Mouse (Mus musculus) brain, embryonic 14.5 days (tissue): ENCODE measurements around the gene Wdfy2. TPM values are rescaled to one million over a fixed set of nuclear protein-coding genes. Genes with fewer than 3 reads are reported as not detected.

Experiments used
- DNase-seq: peaks from one replicate; pipeline ENCODE4 v3.0.0-alpha.2; 2011; ENCODE audit warnings: low read depth
- CTCF ChIP-seq: fragments of 200-500 bp; IDR thresholded peaks from 2 replicates; pipeline ENCODE4 v1.5.1; 2012; ENCODE audit warnings: inconsistent platforms, mild to moderate bottlenecking, moderate library complexity, borderline replicate concordance; ENCODE audit not compliant: insufficient read depth, insufficient read length; ENCODE audit errors: extremely low read depth
- POLR2A ChIP-seq: fragments of 200-500 bp; IDR thresholded peaks from 2 replicates; pipeline ENCODE4 v1.6.1; 2012; ENCODE audit warnings: mild to moderate bottlenecking, inconsistent platforms, borderline replicate concordance; ENCODE audit not compliant: poor library complexity, insufficient read depth, insufficient read length, severe bottlenecking; ENCODE audit errors: extremely low read depth
- polyA plus RNA-seq: library from polyadenylated mRNA; depleted of rRNA; stranded (reverse); fragments of >200 nt; gene quantifications from 2 replicates; pipeline ENCODE4 v1.2.3, GENCODE M21; 2012

Wdfy2 gene
- polyA plus RNA-seq, 1 experiment = 15.4 TPM

DNA sequence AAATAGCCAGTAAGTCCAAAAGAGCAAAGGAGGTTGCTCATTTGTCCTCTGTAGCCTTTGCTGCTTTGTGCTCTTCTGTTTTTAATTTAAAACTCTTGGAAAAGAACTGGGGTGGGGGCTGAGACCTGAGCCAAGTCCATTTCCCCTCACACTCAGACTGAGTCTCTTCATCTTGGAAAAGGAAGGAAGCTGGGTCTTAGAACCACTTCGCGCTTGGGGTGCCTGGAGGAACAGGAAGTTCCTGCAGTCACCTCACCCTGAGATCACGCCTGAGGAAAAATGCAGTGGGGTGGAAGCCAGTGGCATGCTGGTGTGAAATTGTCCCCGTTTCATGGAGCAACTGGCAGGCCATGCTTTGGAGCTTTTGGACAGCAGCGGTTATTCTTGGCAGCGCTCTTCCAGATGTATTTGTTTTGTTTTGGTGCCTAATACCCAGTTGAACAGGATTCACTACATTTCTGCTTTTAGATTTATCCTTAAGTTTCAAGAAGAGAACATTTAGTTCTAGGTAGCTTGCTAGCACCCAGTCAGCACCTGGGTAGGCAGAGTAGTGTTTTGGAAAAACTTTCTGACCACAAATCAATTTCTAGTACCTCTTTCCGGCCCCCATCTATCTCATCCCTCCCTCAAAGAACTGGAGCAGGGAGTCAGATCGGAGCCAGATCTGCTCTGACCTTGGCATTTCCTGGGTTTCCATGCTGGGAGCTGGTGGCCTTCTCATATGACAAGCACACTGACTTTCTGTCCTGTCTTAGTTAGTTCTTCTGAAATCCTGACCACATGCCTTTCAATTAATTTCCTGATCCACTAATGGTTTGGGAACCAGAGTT is 7.7 kb downstream of the Wdfy2 start:
- no peak for TF ChIP-seq CTCF
- no peak for TF ChIP-seq POLR2A
- no peak for DNase-seq

DNA sequence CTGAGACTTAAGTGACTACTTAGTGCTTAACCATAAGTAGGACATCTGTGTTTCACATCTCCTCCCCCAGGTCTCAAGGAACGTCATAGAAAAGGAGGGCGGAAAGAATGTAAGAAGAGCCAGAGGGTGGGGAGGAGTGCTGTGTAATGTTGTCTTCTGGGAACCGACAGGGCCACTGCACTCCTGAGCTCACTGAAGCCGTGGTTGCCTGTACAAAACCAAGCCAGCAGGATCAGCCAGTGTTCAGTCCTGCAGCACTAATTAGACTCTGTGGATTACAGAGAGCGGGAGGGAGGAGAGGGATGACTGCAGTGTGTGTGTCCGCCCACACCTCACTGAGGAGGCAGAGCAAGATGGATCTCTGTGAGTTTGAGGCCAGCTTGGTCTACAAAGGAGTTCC is 13.5 kb downstream of the Wdfy2 start:
- peak; percentile 75 for DNase-seq
- no peak for TF ChIP-seq CTCF
- TF ChIP-seq POLR2A = no peak

DNA sequence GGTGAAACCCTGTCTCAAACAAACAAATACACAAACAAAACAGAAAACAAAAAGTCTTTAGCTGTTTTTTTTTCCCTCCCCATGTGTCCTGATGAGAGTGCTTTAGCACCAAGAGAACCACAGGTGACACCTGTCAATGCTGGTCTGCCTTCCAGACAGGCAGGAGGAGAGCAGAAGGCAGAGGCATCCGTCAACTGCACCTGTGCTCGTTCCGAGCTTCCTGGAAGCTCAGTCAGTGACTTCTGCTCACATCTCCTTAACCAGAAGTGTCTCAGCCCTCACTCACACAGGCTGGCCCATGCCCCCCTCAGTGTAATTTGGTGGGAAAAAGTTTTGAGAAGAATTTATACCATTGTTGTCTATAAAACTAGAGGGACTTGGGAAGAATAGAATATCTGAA is 15.4 kb downstream of the Wdfy2 start:
- no peak for DNase-seq
- TF ChIP-seq POLR2A = no peak
- no peak for TF ChIP-seq CTCF

DNA sequence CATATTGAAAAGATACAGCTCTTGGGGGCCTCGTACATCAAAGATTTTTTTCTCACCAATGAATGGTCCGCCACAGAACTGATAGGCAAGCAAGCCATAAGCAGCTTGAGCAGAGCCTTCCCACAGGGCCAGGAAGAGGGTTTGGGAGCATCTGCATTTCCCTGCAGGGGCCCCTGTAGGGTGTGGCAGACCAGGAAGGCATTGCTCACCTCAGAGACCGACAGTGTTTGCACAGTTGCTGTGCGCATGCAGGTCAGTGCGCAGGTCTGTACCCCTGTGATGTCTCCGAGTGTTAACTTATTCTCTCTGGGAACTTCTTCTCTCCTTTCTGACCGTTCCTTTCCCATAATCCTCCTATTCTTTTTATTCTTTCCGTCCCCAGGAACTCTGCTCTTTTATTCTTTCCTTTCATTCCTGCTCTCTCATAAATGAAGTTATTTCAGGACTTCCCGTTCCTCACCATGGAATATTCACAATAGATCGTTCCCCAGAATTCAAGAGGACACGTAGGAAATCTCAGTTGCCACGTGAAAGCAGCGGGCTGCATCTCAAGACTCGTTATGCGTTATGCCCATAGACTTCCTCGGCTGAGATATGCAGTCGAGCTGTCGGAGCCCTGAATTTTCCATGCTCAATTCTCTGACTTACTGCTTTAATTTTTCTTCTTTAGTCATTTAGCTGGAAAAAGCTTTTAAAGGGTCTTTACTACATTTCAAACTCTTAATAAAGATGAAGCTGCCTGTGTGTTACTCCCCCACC is 17.8 kb downstream of the Wdfy2 start:
- DNase-seq = peak; percentile 30
- TF ChIP-seq POLR2A (no peak), CTCF (no peak)

DNA sequence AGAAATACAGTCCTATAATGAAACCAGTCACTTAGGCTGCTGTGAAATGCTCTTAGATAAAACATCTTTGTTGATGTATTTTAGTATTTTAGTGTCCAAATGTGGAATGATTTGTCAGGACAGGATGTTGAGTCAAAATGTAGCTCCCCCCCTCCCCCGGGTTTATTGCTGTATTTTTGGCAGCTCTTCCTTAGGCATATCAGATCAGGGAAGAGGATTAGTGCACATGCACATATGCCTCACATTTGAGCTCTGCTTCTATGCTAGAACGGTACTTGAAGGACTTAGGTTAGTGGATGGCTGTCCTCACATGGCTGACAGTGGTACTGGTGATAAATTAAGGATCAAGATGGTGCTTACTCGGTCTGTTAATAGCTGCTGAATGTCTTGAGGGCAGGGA is 18.4 kb downstream of the Wdfy2 start:
- DNase-seq = peak; percentile 26
- TF ChIP-seq POLR2A = no peak
- no peak for TF ChIP-seq CTCF

DNA sequence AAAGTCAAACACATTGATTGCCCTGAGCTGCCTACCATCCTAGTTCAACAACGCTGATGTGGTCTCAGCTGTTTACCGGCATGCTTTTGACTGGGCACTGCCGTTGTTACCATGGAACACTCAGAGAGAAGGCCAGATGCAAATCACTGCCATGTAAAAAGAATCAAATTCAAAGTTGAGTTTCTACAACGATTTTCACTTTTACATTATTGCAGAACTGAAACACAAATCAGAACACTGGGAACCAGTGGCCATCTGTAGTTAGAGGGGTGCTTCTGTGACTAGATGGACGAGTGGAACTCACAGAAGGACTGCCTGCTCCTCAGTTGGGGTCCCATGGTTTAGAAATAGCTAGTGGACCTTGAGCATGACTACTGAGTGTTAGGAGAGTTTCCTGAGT is 19.0 kb downstream of the Wdfy2 start:
- no peak for DNase-seq
- TF ChIP-seq POLR2A (no peak), CTCF (no peak)

DNA sequence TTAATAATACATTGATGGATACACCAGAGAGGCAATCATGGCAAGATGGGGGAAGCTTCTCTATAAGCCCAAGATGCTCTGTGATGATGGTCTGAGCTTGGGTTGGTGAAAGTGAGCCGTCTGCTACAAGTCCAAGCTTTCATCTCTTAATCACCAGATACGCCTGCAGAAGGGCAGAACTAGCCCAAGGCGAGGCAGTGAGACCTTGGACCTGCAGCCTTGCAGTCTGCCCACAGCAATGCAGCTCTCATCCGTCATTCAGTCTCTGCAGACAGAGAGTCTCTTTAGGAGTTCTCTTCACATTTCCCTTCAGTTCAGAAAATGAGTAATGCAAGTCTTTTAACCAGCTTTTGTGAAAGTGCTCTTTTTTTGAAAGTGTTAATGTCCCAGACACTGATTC is 20.4 kb downstream of the Wdfy2 start:
- DNase-seq = no peak
- TF ChIP-seq POLR2A (no peak), CTCF (no peak)

DNA sequence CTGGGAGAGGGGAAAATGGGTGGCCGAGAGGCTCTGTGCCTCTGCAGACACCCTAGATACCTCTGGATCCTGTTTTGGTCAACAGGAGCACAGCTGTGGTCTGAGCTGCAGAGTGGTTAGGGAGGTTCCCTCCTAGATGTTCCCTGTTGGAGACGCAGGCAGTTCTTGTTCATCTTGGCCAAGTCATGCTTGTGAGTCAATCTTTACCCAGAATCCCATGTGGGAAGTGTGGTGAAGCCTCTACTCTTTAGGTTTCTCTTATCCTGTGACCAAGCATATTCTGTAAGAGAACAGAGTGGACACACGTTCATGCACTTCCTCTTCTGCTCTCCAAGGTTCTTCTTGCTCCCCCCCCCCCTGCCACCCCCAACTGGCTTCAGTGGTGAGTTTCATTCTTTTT is 20.8 kb downstream of the Wdfy2 start:
- TF ChIP-seq POLR2A (no peak), CTCF (no peak)
- DNase-seq = no peak

DNA sequence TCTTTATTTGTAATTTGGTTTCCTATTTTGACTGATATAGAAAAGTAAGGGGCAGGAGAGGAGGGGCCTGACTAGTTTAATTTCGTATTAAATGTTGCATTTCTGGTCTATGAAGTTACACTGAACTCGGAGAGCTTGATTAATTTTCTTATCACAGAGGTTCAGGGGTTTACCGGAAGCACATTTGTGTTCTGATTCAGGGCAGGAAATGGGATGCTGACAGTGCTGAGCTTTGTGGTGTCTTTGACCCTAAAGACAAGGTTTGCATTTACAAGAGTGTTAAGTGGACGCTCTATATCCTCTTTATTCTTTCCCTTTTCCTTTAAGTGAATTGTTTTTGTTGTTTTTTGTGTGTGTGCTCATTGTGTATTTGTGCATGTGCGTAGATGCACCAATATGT is 25.1 kb downstream of the Wdfy2 start:
- TF ChIP-seq CTCF (no peak), POLR2A (no peak)
- no peak for DNase-seq

DNA sequence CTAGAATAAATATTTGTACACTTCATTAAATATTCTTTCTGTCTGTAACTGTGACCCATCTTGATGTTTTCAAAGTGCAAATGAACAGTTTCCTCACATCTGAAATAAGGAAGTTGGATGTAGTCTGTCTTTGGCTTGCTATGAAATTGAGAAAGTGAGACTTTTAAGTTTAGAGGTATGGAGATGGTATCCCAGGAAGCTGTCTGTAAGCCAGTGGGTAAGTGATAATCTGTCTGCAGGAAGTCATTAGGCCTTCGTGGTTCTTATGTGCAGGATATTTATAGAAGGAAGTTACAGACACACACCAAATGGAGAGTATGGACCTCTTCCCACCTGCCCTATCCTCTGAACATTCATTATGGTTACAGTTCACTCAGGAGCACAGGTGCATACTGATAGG is 26.8 kb downstream of the Wdfy2 start:
- DNase-seq = no peak
- TF ChIP-seq CTCF = no peak
- TF ChIP-seq POLR2A = no peak

DNA sequence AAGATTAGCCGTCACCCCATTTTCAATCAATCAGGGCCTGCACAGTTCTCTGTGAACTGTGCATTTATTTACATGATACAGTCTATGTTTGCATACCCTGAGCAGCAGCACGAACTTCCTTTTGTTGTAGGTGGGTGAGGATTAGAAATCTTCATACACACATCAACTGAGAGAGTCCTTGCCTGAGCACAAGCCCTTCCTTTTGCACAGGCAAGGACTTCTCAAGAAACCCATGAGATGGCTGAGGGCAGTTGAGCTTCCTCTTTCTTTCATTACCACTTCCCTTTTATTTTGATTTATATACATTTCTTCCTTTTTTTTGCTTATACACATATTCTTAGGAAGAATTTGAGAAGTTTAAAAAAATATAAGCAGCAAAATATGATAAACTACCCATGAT is 27.9 kb downstream of the Wdfy2 start:
- TF ChIP-seq CTCF (no peak), POLR2A (no peak)
- DNase-seq = no peak
